Mouse (Mus musculus) megakaryocyte, embryonic 14.5 days (primary cell): ENCODE measurements around the gene Msrb3.

Source experiments
- FLI1 ChIP-seq: IDR thresholded peaks from 2 replicates; pipeline ENCODE4 v1.6.1; 2012; ENCODE audit warnings: low read length, inconsistent platforms, mixed read lengths
- GATA1 ChIP-seq: IDR thresholded peaks from 3 replicates; pipeline ENCODE4 v1.6.1; 2012; ENCODE audit warnings: mixed read lengths, low read length, inconsistent platforms, borderline replicate concordance

GRCm38 (mm10) chr10:120926156-120926555 lies 27.3 kb upstream of the Msrb3 start:
- TF ChIP-seq GATA1, result no peak
- no peak for TF ChIP-seq FLI1
